Mouse (Mus musculus): ENCODE results near the gene Stk32c.

DNA sequence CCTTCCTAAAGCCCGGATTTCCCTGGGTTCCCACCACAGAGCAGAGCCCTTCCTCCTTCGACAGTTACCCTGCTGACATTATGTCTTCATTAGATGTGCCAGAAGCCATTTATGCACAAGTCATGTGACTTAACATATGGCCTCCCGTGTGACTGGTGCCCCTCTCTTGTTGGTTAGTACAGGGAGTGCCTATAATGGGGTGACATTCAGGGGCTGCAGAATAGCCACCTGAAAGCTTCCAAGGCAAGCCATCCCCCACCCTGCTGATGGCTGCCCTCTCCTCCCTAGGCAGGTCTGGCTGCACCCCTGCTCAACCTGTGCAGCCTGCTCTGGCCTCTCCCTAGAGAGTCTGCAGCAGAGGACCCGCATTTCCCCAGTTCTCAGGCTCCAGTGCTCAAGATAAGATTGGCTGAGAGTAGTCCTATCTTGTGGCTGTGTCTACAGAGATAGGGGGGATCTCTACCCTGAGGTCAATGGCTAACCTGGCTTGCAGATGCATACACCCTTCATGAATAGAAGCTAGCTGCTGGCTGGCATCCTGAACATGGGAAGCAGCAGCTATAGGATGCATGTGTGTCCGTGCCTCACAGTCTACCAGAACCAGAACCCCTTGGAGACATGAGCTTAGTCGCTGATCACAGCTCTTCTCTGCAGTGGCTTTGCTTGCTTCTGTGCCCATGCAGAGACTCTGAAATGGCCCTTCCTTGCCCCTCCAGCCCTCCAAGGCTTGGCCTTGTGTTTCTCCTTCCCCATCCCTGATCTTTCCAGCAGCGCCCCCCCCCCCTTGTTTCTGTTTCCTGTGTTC, 36.5 kb upstream of the Stk32c start:
- TF ChIP-seq MAFK (IDR thresholded peaks at IDR 0.05; ENCODE audit: insufficient read depth, low read depth, low read length) (no peak), ZNF384 (IDR thresholded peaks at IDR 0.05; ENCODE audit: low read depth, low read length) (no peak), CHD2 (IDR thresholded peaks at IDR 0.05; ENCODE audit: low read depth, low read length) (no peak), HCFC1 (IDR thresholded peaks at IDR 0.05; ENCODE audit: borderline replicate concordance, insufficient read depth, low read length) (no peak)

Measured in ES-E14 (cell line).